Mouse (Mus musculus): ENCODE results near the gene Mrpl27. TPM values are rescaled to one million over a fixed set of nuclear protein-coding genes. Genes with fewer than 3 reads are reported as not detected.
A peak's percentile ranks its signal among the peaks of the same experiment; 100 is the strongest.

Mrpl27 gene
- polyA plus RNA-seq, 1 experiment from 2014 or later: 123 TPM

DNA sequence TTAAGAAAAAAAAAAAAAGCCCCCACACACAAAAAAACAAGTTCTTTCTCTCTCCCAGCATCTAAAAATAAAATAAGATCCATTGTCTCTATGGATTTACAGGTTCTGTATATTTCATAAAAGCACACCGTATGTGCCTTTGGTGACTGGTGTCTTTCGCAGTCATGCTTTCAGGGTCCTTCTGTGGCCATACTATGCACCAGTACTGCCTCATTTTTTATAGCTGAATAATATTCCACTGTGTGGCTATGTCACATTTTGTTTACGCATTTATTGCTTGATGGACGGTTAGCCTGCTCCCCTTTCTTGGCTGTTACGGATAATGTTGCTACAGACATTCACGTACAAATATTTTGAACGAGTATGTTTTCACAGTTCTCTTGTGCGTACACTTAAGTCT, 594 bp upstream of the Mrpl27 start:
- Histone ChIP-seq H3K4me1 (ENCODE audit: control insufficient read depth, insufficient read depth, low read length) (peaks cover 13% of the 10 kb centered on the region), H3K4me2 (ENCODE audit: low read depth, low read length) (peak overlapping the region; percentile 78), H3K9ac (ENCODE audit: low read length) (no peak overlapping the region; the same call in 1 of the 2 replicates), H3K9me3 (replicated peaks; ENCODE audit: control insufficient read depth, low read length) (no peaks in the 10 kb centered on the region), H3K27ac (ENCODE audit: low read length) (no peak overlapping the region), H3K36me3 (ENCODE audit: control insufficient read depth, insufficient read depth) (peaks cover 7% of the 10 kb centered on the region; the same call in 1 of the 2 replicates), H3K4me3 (ENCODE audit: low read length) (peak overlapping the region; percentile 74), H3K27me3 (ENCODE audit: control insufficient read depth, insufficient read depth, low read length) (no peaks in the 10 kb centered on the region)
- 43% methylated on average over 8 of the region's 8 CpGs for WGBS
- ATAC-seq (replicated peaks; ENCODE audit: extremely low read depth, insufficient read depth, low FRiP score): no peak

- no peak for ATAC-seq (replicated peaks; ENCODE audit: extremely low read depth, insufficient read depth, low FRiP score)
- Histone ChIP-seq H3K27me3 (ENCODE audit: control insufficient read depth, insufficient read depth, low read length) (no peaks in the 10 kb centered on the region), H3K36me3 (ENCODE audit: control insufficient read depth, insufficient read depth) (peaks cover 39% of the 10 kb centered on the region), H3K4me1 (ENCODE audit: control insufficient read depth, insufficient read depth, low read length) (no peaks in the 10 kb centered on the region), H3K4me3 (ENCODE audit: low read length) (no peak overlapping the region), H3K9me3 (replicated peaks; ENCODE audit: control insufficient read depth, low read length) (no peaks in the 10 kb centered on the region), H3K27ac (ENCODE audit: low read length) (no peak overlapping the region), H3K9ac (ENCODE audit: low read length) (no peak overlapping the region), H3K4me2 (ENCODE audit: low read depth, low read length) (no peak overlapping the region)
- WGBS: 60% methylated on average over 1 of the region's 1 CpGs
Measured at GRCm38 (mm10) chr11:94661344-94661743, 7.8 kb downstream of the Mrpl27 start.

- H3K36me3 ChIP-seq (ENCODE audit: control insufficient read depth, insufficient read depth): peaks cover 57% of the 10 kb centered on the region
- WGBS: 92% methylated on average over 6 of the region's 6 CpGs
Measured at GRCm38 (mm10) chr11:94665281-94665680, 11.7 kb downstream of the Mrpl27 start.

DNA sequence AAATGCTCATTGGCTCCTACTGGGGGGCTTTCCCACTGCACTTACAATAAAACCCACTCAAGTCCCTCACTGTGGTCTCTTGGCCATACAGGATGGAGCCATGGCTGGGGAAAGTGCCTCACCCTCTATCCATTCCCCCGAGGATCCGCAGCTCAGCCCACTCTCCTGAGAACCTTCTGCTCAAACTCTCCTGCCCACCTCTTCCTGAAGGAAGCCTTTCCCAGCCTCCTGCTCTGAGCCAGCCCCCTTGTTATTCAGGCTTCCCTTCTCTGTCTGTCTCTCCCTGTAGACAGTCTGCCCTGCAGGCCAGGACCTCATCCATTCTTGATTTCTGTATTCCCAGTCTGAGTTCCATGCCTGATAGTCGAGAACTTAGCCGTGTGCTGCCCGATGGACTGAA, 21.4 kb downstream of the Mrpl27 start:
- ATAC-seq (replicated peaks; ENCODE audit: extremely low read depth, insufficient read depth, low FRiP score): no peak
- Histone ChIP-seq H3K36me3 (ENCODE audit: control insufficient read depth, insufficient read depth) (peaks cover 6% of the 10 kb centered on the region), H3K4me1 (ENCODE audit: control insufficient read depth, insufficient read depth, low read length) (peaks cover 17% of the 10 kb centered on the region), H3K9me3 (replicated peaks; ENCODE audit: control insufficient read depth, low read length) (no peaks in the 10 kb centered on the region), H3K27ac (ENCODE audit: low read length) (no peak overlapping the region), H3K4me2 (ENCODE audit: low read depth, low read length) (no peak overlapping the region), H3K9ac (ENCODE audit: low read length) (no peak overlapping the region), H3K4me3 (ENCODE audit: low read length) (no peak overlapping the region), H3K27me3 (ENCODE audit: control insufficient read depth, insufficient read depth, low read length) (no peaks in the 10 kb centered on the region)
- whole genome bisulfite sequencing: 78% methylated on average over 5 of the region's 5 CpGs

More at GRCm38 (mm10) chr11:94665281-94665680, 11.7 kb downstream of the Mrpl27 start:
- Histone ChIP-seq H3K27ac (ENCODE audit: low read length) (no peak overlapping the region), H3K9ac (ENCODE audit: low read length) (no peak overlapping the region), H3K9me3 (replicated peaks; ENCODE audit: control insufficient read depth, low read length) (no peaks in the 10 kb centered on the region), H3K4me3 (ENCODE audit: low read length) (no peak overlapping the region), H3K4me1 (ENCODE audit: control insufficient read depth, insufficient read depth, low read length) (no peaks in the 10 kb centered on the region), H3K27me3 (ENCODE audit: control insufficient read depth, insufficient read depth, low read length) (no peaks in the 10 kb centered on the region), H3K4me2 (ENCODE audit: low read depth, low read length) (no peak overlapping the region)
- ATAC-seq (replicated peaks; ENCODE audit: extremely low read depth, insufficient read depth, low FRiP score): no peak

GRCm38 (mm10) chr11:94675446-94675845, 21.9 kb downstream of the Mrpl27 start:
- Histone ChIP-seq H3K4me3 (ENCODE audit: low read length) (no peak overlapping the region), H3K4me2 (ENCODE audit: low read depth, low read length) (no peak overlapping the region), H3K9me3 (replicated peaks; ENCODE audit: control insufficient read depth, low read length) (no peaks in the 10 kb centered on the region), H3K27ac (ENCODE audit: low read length) (no peak overlapping the region), H3K27me3 (ENCODE audit: control insufficient read depth, insufficient read depth, low read length) (no peaks in the 10 kb centered on the region), H3K4me1 (ENCODE audit: control insufficient read depth, insufficient read depth, low read length) (peaks cover 17% of the 10 kb centered on the region), H3K9ac (ENCODE audit: low read length) (no peak overlapping the region), H3K36me3 (ENCODE audit: control insufficient read depth, insufficient read depth) (peaks cover 3% of the 10 kb centered on the region)
- no peak for ATAC-seq (replicated peaks; ENCODE audit: extremely low read depth, insufficient read depth, low FRiP score)
- 67% methylated on average over 5 of the region's 5 CpGs for WGBS

DNA sequence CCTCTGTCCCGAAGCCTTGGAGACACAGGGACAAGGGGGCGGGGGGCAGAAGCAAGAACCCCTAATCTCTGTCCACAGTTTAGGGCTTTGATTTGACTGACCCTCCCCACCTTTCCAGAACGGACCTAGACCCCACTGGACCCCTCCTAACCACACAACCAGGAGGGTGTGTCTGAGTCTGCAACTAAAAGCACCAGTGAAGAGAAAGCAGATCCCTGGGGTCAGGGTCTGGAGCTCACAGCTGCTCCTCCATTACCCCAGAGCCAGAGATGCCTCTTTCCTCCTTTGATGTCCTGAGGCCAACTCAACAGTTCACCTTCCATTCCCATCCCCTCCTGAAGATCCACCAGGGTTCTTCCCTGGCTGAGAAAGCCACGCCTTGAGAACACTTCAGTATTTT, 22.7 kb downstream of the Mrpl27 start:
- Histone ChIP-seq H3K4me2 (ENCODE audit: low read depth, low read length) (peak overlapping the region; percentile 82), H3K27me3 (ENCODE audit: control insufficient read depth, insufficient read depth, low read length) (no peaks in the 10 kb centered on the region), H3K9me3 (replicated peaks; ENCODE audit: control insufficient read depth, low read length) (0 out of 2 replicates have a peak, but pooled peaks cover 2% of the 10 kb centered on the region), H3K4me1 (ENCODE audit: control insufficient read depth, insufficient read depth, low read length) (peaks cover 17% of the 10 kb centered on the region), H3K27ac (ENCODE audit: low read length) (peak overlapping the region; percentile 75), H3K9ac (ENCODE audit: low read length) (peak overlapping the region; percentile 91), H3K4me3 (ENCODE audit: low read length) (peak overlapping the region; percentile 85), H3K36me3 (ENCODE audit: control insufficient read depth, insufficient read depth) (peaks cover 3% of the 10 kb centered on the region; the same call in 1 of the 2 replicates)
- no peak; the same call in 1 of the 2 replicates for ATAC-seq (replicated peaks; ENCODE audit: extremely low read depth, insufficient read depth, low FRiP score)
- WGBS: 40% methylated on average over 4 of the region's 4 CpGs

- Histone ChIP-seq H3K9me3 (replicated peaks; ENCODE audit: control insufficient read depth, low read length) (0 out of 2 replicates have a peak, but pooled peaks cover 2% of the 10 kb centered on the region), H3K4me3 (ENCODE audit: low read length) (peak within 1 kb of the TSS; percentile 85), H3K4me1 (ENCODE audit: control insufficient read depth, insufficient read depth, low read length) (peaks cover 17% of the 10 kb centered on the region), H3K9ac (ENCODE audit: low read length) (peak within 1 kb of the TSS; percentile 91), H3K4me2 (ENCODE audit: low read depth, low read length) (peak within 1 kb of the TSS; percentile 82), H3K27me3 (ENCODE audit: control insufficient read depth, insufficient read depth, low read length) (no peaks in the 10 kb centered on the region), H3K27ac (ENCODE audit: low read length) (peak within 1 kb of the TSS; percentile 75), H3K36me3 (ENCODE audit: control insufficient read depth, insufficient read depth) (peaks cover 3% of the 10 kb centered on the region; the same call in 1 of the 2 replicates)
- under 1% methylated on average over 80 of the region's 82 CpGs for WGBS
- ATAC-seq (replicated peaks; ENCODE audit: extremely low read depth, insufficient read depth, low FRiP score): peak; percentile 97
Measured at GRCm38 (mm10) chr11:94676754-94677606, 23.4 kb downstream of the Mrpl27 start, which contains the start of gene Xylt2. Gene Xylt2 (minus strand): TSS chr11:94677515.

DNA sequence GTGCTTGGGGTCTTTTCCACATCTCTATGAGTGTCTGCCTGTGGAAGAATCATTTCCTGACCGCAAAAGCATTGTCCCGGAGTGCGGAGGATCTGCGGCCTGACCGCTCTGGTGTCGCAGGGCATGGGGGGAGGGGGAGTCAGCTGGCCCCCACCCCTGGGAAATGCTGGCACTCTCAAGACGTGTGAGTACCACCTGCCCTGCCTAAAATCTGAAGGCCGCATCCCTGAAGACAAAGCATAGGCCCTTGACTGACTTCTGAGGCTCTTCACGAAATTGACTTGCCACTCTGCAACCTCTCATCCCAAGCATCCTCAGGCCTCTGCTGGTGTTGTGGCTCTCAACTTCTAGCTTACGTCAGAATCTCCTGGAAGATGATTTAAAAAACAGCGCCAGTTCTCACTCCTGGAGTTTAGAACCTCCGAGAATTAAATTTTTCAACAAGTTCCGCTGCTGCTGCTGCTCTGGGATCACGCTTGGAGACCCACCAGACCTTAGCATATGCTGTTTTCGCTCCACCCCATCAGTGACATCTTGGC, 24.1 kb downstream of the Mrpl27 start:
- H3K9me3 ChIP-seq (replicated peaks; ENCODE audit: control insufficient read depth, low read length): 0 out of 2 replicates have a peak, but pooled peaks cover 2% of the 10 kb centered on the region
- H3K4me1 ChIP-seq (ENCODE audit: control insufficient read depth, insufficient read depth, low read length): peaks cover 17% of the 10 kb centered on the region
- no peaks in the 10 kb centered on the region for H3K27me3 ChIP-seq (ENCODE audit: control insufficient read depth, insufficient read depth, low read length)
- ATAC-seq (replicated peaks; ENCODE audit: extremely low read depth, insufficient read depth, low FRiP score): no peak; the same call in 1 of the 2 replicates
- WGBS: 33% methylated on average over 15 of the region's 15 CpGs
- H3K4me2 ChIP-seq (ENCODE audit: low read depth, low read length): peak overlapping the region; percentile 82
- H3K9ac ChIP-seq (ENCODE audit: low read length): peak overlapping the region; percentile 63
- peaks cover 3% of the 10 kb centered on the region; the same call in 1 of the 2 replicates for H3K36me3 ChIP-seq (ENCODE audit: control insufficient read depth, insufficient read depth)
- peak overlapping the region; percentile 85 for H3K4me3 ChIP-seq (ENCODE audit: low read length)
- H3K27ac ChIP-seq (ENCODE audit: low read length): no peak overlapping the region

GRCm38 (mm10) chr11:94680639-94681038, 27.1 kb downstream of the Mrpl27 start:
- no peak overlapping the region for H3K4me2 ChIP-seq (ENCODE audit: low read depth, low read length)
- no peak overlapping the region for H3K4me3 ChIP-seq (ENCODE audit: low read length)
- no peak overlapping the region for H3K9ac ChIP-seq (ENCODE audit: low read length)
- no peak overlapping the region for H3K27ac ChIP-seq (ENCODE audit: low read length)
- no peaks in the 10 kb centered on the region for H3K36me3 ChIP-seq (ENCODE audit: control insufficient read depth, insufficient read depth)
- peaks cover 11% of the 10 kb centered on the region for H3K4me1 ChIP-seq (ENCODE audit: control insufficient read depth, insufficient read depth, low read length)
- no peak for ATAC-seq (replicated peaks; ENCODE audit: extremely low read depth, insufficient read depth, low FRiP score)
- no peaks in the 10 kb centered on the region for H3K27me3 ChIP-seq (ENCODE audit: control insufficient read depth, insufficient read depth, low read length)
- H3K9me3 ChIP-seq (replicated peaks; ENCODE audit: control insufficient read depth, low read length): 0 out of 2 replicates have a peak, but pooled peaks cover 2% of the 10 kb centered on the region
